Mouse (Mus musculus) cerebellum, postnatal 25 days (tissue): ENCODE results near the gene Zscan12.

Source experiments
- DNase-seq, 2 experiments: peaks; one replicate each; pipeline ENCODE4 v3.0.0; 2021; ENCODE audit warnings: mixed read lengths in 2 of 2

Gene Zscan12

DNA sequence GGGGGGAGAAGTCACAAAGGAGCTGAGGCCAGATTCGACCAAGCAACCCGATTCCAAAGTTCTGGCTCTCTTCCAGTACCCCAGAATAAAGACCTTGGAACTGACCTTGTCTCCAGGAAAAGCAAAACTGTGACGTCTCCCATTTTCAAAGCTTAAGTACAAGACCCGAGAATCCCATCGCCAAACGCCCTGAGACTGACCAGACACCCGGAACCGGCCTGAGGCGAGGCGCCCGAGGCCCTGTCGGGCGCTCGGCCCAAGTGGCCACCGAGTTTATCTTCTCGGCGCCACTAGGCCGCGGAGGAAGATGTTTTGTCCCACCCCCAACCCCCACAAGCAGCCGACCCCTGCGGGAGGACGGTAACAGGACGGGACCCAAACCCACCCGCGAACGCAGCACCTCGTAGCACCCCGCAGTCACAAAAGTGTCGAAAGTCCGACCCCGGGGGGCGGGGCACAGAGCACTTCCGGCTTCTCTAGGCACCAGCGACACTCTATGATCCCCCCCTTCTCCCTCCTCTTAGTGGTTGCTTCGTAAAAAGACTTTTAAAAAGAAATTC, 39.7 kb downstream of the Zscan12 start, which contains the start of gene Zkscan3:
Gene Zkscan3, minus strand, starts transcription at position 469 of the 560 bp plus-strand sequence.
- peak; percentile 90 to 93 for DNase-seq

DNA sequence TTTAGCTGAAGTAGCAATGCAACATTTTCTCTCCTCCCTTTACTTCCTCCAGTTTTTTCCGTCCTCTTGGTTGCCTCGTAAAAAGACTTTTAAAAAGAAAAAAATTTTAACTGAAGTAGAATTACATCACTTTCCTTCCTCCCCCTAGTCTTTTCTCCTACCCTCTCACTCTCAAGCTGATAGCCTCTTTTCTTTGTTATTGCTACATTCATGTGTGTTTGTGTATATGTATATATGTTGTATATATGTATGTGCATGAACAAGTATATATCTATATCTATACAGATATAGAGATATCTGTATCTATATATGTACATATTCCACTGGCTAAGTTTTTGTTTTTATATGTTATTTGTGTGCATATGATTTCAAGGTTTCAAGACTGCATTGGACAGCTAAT, 40.2 kb downstream of the Zscan12 start:
- no peak for DNase-seq

DNA sequence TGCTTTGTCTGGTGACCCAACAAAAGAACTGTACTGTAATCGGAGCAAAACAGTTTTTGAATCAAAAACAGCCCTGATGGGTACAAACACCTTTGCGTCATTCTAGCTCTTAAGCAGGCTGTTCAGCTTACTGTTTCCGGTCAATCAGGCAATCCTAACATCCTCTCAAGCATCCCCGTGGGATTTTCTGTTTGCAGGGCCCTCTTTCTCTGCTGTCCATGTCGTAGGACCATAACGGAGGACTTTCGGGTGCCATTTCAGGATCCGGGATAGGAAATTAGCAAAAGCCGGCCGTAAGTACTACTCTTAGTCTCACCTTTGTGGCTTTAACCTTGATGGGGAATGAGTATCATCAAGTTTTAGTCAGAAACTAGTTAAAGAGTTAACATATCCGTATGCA, 44.7 kb downstream of the Zscan12 start:
- no peak for DNase-seq

DNA sequence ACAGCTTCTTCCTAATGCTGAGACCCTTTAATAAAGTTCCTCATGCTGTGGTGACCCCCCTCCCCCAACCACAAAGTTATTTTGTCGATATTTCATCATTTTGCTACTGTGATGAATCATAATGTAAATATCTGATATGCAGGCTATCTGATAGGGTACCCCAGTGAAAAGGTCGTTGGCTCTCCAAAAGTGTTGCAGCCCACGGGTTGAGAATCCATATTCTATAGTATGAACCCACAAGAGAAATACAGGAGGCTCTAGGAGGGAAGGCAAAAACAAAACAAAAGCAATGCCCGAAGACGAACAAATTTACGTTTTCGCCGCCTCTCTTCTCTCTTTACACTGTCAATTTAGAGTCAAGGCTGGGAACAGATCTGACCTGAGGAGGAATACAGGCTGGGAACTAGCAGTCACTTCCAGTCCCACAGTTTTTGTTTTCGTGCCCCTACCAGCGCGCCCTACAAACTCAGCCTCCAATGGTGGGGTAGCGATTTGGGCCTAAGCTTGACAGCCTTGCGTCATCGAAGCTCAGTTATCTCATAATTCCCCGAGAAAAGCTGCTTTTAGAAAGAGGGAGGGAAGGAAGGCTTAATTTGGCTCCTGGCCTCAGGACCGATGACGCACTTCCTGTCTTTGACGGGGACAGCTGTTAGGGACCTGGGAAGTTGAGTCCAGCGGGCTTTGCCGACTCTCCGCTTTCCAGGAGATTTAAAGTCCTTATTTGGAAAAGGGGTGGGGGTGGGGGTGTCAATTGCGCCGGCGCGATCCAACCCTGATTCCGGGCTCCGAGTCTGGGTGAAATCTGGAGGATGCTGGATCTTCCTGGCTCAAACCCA, 45.6 kb downstream of the Zscan12 start:
- DNase-seq, result peak; percentile 88

DNA sequence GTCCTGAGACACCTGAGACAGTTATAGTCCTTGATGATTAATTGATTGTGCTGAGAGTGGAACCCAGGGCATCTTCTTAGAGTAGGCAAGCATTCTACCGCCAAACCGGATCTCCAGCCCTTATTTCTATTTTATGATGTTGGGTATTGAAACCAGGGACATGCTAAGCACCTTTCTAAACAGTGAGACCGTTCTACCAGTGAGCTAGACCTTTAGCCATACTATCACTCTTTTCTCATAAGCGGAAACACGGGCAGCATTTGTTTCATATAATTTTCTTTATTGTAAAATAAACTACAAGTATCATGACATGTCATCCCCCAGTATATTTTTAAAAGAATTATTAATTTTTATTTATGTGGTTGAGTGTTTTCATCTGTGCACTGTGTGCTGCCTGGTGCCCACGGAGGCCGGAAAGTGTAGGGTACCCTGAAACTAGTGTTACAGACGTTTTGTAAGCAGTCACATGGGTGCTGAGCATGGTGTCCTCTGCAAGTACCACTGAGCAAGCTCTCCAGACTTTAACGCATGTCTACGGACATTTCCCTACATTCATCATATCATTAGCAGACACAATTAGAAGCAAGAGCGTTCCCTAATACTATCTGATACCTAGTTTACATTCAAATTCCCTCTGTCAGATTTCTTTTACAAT, 46.3 kb downstream of the Zscan12 start:
- peak; percentile 11 to 22 for DNase-seq

DNA sequence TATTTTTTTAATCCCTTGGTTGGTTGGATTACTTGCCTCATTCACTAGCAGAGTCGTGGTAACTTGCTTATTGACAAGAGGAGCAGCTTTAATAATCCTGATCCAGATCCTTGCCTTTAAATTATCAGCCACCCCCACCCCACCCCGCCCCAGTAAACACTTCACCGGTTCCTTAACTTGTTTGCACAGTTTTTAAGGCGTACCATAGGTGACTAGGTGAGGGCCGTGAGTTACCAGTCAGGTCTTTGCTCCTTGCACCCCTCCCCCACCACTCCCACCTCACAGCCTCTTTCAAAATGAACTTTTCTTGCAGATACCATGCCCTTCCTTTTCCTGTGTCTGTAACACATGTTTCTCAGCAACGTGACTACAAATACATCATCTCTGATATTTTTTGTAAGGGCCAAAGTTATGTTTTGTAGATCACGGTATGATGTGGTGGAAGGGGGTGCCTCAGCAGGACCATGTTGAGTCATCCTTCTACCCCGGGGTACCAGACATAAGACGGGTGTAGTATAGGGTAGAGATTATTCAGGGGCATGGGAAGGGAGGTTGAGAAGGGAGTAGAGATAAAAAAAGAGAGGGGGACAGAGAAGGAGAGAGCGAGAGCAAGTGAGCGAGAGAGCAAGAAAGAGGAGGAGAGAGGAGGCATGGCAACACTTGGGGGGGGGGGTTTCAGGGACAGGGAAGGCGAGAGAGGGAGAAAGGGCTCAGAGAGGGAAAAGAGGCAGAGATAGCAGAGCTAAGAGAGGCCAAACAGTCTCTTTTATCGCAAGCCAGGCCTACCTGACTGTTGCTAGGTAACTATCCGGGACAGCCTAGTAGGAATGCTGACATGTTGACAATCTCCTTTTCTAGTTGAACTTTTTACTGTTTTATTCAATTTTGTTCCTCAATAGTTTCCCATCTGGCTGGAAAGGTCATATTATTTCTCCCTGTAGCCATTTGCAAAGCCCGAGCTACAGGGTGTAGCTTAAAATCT, 51.9 kb downstream of the Zscan12 start:
- DNase-seq, result no peak

DNA sequence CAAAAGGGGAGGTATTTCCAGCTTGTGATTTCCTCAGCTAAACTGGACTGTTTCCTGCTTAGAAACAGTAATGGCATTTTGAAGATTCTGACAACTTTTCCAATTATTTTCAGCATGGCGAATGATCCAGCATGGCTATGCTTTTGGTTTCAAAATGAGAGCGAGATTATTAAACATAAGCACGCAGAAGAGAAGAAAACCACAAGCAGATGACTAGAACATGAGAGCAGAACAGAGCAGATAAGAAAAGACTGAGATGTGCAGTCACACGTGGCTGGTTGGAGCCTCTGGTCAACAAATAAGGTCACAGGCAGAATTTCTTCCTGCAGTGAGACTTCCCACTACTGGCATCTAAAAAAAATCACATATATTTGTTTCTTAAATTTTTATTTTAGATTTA, 52.6 kb downstream of the Zscan12 start:
- no peak for DNase-seq

DNA sequence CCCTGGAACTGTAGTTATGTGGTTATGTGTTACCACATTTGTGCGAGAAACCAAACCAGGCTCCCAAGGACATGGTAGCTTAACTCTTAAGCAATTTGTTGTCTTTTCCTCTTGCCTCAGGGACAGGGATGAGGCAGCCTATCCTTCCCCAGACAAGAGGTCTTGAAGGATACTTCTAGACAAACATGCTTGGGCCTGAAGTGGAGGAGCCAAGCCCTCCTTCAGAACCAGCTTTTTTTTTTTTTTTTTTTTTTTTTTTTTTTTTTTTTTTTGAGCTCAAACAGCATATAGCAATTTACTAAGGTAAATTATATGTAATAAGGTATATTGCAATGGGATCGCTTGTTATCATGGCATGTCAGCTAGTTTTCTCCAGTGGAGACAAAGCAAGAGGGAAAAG, 53.1 kb downstream of the Zscan12 start:
- DNase-seq, result no peak

DNA sequence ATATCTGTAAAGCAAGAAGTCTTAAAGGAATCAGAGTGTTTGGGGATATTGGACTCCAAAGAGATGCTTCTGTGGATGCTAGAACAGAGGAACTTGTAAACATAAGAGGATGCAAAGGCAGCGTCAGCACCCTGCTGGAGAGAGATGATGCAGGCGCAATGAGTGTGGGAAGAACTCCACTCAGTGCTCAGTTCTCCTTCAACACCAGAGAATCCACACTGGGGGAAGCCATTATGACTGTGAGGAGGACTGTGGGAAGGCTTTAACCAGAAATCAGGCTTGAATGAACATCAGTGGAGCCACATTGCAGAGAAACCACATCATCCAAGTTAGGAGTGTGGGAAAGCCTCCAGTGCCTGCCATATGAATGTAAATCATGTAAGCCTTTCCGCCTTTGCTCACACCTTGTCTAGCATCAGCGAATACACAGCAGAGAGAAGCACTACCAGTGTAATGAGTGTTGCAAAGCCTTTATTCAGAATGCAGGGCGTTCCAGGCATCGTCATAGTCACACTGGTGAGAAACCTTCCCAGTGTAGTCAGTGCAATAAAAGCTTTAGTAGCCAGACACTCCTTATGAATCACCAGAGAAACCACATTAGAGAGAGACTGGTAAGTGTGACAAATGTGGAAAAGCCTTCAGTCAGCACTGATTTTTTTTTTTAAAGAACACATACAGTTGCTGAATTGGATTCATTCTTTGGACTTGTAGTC, 54.8 kb downstream of the Zscan12 start:
- no peak for DNase-seq

DNA sequence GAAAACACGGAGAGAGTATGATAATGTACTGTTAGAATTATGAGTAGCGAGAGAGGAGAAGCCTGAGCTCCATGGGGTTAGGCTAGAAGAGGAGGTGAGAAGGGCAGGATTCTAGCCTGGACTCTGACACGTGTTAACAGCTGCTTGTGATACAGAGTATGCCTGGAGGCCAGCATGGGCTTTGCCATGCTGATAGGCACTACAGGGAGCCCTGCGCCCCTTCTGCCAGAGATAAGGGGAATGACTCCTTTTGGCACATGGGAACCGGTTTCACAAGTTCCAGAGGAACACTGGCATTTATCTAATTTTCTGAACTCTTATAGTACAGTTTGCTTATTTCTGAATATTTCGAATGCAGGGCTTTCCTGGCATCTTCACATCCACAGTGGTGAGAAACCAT, 56.2 kb downstream of the Zscan12 start:
- DNase-seq, result no peak
